Mouse (Mus musculus): ENCODE data around the gene Ntm.

DNA sequence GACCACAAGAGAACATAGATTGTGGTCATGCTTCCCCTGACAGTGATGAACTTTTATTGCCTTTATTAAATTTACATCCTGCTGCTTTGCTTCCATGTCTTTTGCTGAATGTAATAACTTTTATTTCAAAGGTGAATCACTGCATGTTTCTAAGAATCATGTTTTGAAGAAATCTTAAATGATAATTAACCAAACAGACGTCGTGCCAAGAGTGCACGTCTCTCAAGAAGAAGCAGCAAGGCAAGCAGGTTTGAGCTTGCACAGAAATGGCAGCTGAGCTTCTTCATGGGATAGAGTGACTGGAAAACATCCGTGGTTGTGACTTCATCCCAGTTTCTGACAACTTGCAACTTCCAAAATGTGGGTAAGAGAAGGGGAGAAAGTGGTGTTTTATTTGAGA is 34.1 kb downstream of the Ntm start:
- TF ChIP-seq CTCF (IDR thresholded peaks at IDR 0.05; ENCODE audit: control insufficient read depth, insufficient read depth, insufficient read length) (no peak), USF1 (IDR thresholded peaks at IDR 0.05; ENCODE audit: low read depth) (no peak), CEBPB (IDR thresholded peaks at IDR 0.05; ENCODE audit: low read depth) (no peak), MAX (IDR thresholded peaks at IDR 0.05) (no peak), MYOG (IDR thresholded peaks at IDR 0.05; ENCODE audit: control insufficient read depth, extremely low read depth, insufficient read length) (no peak), FOSL1 (IDR thresholded peaks at IDR 0.05; ENCODE audit: insufficient read depth, low read length, poor library complexity, severe bottlenecking) (no peak), MYOD1 (IDR thresholded peaks at IDR 0.05; ENCODE audit: control insufficient read depth, insufficient read length, low read depth) (no peak)

Data from C2C12 (cell line).